Mouse (Mus musculus) liver, postnatal 0 days (tissue): ENCODE measurements around the gene Itsn1.

Experiments used
- CTCF ChIP-seq: sonication (generic); IDR thresholded peaks from 2 replicates; pipeline ENCODE4 v1.5.1; 2016; ENCODE audit warnings: antibody characterized with exemption, low read depth
- EP300 ChIP-seq: IDR thresholded peaks from 2 replicates; pipeline ENCODE4 v1.6.1; 2016; ENCODE audit warnings: antibody characterized with exemption, low read depth, mild to moderate bottlenecking

- TF ChIP-seq CTCF: no peak
- no peak for TF ChIP-seq EP300
Measured at GRCm38 (mm10) chr16:91906672-91907071, 177.6 kb downstream of the Itsn1 start.
